Mouse (Mus musculus): ENCODE data around the gene Zfp428. TPM values are rescaled to one million over a fixed set of nuclear protein-coding genes. Genes with fewer than 3 reads are reported as not detected.
A peak's percentile ranks its signal among the peaks of the same experiment; 100 is the strongest.
"Not testable (repeated sequence)": the region's sequence is repeated elsewhere in the genome, so short reads cannot be mapped to it uniquely, and the experiment has no call there.

Zfp428 gene
- polyA plus RNA-seq, 1 experiment from 2014 or later = 26.0 TPM

GRCm38 (mm10) chr7:24520054-24520453 is 13.2 kb downstream of the Zfp428 start:
- H3K27me3 ChIP-seq (ENCODE audit: control insufficient read depth, insufficient read depth, low read length); H3K9ac ChIP-seq (ENCODE audit: low read depth, low read length); ATAC-seq (replicated peaks; ENCODE audit: insufficient number of reproducible peaks, low FRiP score, low TSS enrichment); H3K4me2 ChIP-seq; H3K4me3 ChIP-seq (ENCODE audit: low read depth, low read length); H3K27ac ChIP-seq (ENCODE audit: low read depth, low read length); H3K36me3 ChIP-seq (ENCODE audit: control insufficient read depth, insufficient read depth, low read length); H3K4me1 ChIP-seq (ENCODE audit: control insufficient read depth, insufficient read depth, low read length); H3K9me3 ChIP-seq (replicated peaks; ENCODE audit: control insufficient read depth, low read length): not testable (repeated sequence)
- 87% methylated on average over 9 of the region's 10 CpGs for WGBS (ENCODE audit: insufficient replicate concordance)

- Histone ChIP-seq H3K9ac (ENCODE audit: low read depth, low read length) (no peak overlapping the region), H3K4me1 (ENCODE audit: control insufficient read depth, insufficient read depth, low read length) (no peaks in the 10 kb centered on the region), H3K27me3 (ENCODE audit: control insufficient read depth, insufficient read depth, low read length) (no peaks in the 10 kb centered on the region), H3K36me3 (ENCODE audit: control insufficient read depth, insufficient read depth, low read length) (no peaks in the 10 kb centered on the region), H3K4me3 (ENCODE audit: low read depth, low read length) (no peak overlapping the region), H3K4me2 (no peak overlapping the region), H3K9me3 (replicated peaks; ENCODE audit: control insufficient read depth, low read length) (no peaks in the 10 kb centered on the region), H3K27ac (ENCODE audit: low read depth, low read length) (no peak overlapping the region)
- WGBS (ENCODE audit: insufficient replicate concordance) = 57% methylated on average over 5 of the region's 5 CpGs
- no peak for ATAC-seq (replicated peaks; ENCODE audit: insufficient number of reproducible peaks, low FRiP score, low TSS enrichment)
Measured at GRCm38 (mm10) chr7:24522805-24523204, 16.0 kb downstream of the Zfp428 start.

- Histone ChIP-seq H3K27ac (ENCODE audit: low read depth, low read length) (no peak overlapping the region), H3K4me1 (ENCODE audit: control insufficient read depth, insufficient read depth, low read length) (no peaks in the 10 kb centered on the region), H3K4me3 (ENCODE audit: low read depth, low read length) (no peak overlapping the region), H3K9me3 (replicated peaks; ENCODE audit: control insufficient read depth, low read length) (no peaks in the 10 kb centered on the region), H3K9ac (ENCODE audit: low read depth, low read length) (no peak overlapping the region), H3K27me3 (ENCODE audit: control insufficient read depth, insufficient read depth, low read length) (no peaks in the 10 kb centered on the region), H3K4me2 (no peak overlapping the region), H3K36me3 (ENCODE audit: control insufficient read depth, insufficient read depth, low read length) (no peaks in the 10 kb centered on the region)
- 85% methylated on average over 6 of the region's 6 CpGs for WGBS (ENCODE audit: insufficient replicate concordance)
- ATAC-seq (replicated peaks; ENCODE audit: insufficient number of reproducible peaks, low FRiP score, low TSS enrichment) = no peak
Measured at GRCm38 (mm10) chr7:24523723-24524122, 16.9 kb downstream of the Zfp428 start.

DNA sequence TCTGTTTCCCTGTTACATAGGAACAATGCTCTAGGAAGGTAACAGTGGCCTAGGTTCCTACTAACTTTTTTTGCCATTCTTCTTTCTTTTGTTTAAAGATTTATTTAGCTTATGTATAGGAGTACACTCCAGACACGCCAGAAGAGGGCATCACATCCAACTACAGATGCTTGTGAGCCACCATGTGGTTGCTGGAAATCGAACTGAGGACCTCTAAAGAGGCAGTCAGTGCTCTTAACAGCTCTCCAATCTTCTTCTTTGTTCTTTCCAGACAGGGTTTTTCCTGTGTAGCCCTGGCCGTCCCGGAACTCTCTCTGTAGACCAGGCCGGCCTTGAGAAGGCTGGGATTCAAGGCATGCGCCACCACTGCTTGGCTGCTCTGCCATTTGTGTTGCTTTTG is 18.2 kb downstream of the Zfp428 start:
- Histone ChIP-seq H3K4me3 (ENCODE audit: low read depth, low read length) (no peak overlapping the region), H3K27ac (ENCODE audit: low read depth, low read length) (no peak overlapping the region), H3K4me1 (ENCODE audit: control insufficient read depth, insufficient read depth, low read length) (peaks cover 5% of the 10 kb centered on the region; the same call in 1 of the 2 replicates), H3K9ac (ENCODE audit: low read depth, low read length) (no peak overlapping the region), H3K36me3 (ENCODE audit: control insufficient read depth, insufficient read depth, low read length) (no peaks in the 10 kb centered on the region), H3K9me3 (replicated peaks; ENCODE audit: control insufficient read depth, low read length) (no peaks in the 10 kb centered on the region), H3K27me3 (ENCODE audit: control insufficient read depth, insufficient read depth, low read length) (no peaks in the 10 kb centered on the region), H3K4me2 (no peak overlapping the region)
- no peak for ATAC-seq (replicated peaks; ENCODE audit: insufficient number of reproducible peaks, low FRiP score, low TSS enrichment)
- 76% methylated on average over 6 of the region's 6 CpGs for WGBS (ENCODE audit: insufficient replicate concordance)

DNA sequence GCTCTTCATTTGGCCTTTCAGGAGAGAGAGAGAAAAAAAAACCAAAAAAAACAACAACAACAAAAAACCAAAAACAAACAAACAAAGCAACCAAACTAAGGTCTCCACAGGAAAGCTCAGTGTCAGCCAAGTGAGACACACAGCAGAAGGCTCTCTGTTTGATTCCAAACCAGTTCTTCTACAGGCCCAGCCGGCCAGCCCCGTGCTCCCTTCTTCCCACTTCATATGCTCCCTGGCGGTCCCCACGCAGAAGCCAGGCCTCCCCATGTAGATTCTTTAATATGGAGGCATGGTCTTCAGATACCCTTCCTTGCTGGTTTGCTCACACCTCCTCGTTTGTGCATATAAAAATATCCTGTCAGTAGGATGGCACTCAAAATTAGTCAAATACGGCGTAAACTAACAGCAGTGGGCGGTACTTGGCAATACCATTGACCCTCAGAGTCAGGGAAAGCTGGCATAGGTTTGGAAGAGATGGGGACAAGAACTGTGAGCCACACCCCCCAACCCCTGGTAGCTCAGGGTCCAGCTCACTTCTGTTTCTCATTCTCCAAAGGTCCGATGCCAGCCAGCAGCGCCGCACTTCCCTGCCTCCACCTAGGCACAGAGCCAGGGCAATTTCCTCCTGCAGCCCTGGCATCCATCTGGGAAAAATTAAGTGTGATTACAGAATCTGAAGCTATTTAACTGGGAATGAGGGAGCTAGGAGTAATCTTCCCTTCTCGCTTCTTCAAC is 19.0 kb downstream of the Zfp428 start:
- Histone ChIP-seq H3K27ac (ENCODE audit: low read depth, low read length) (no peak overlapping the region), H3K9ac (ENCODE audit: low read depth, low read length) (no peak overlapping the region), H3K9me3 (replicated peaks; ENCODE audit: control insufficient read depth, low read length) (no peaks in the 10 kb centered on the region), H3K27me3 (ENCODE audit: control insufficient read depth, insufficient read depth, low read length) (no peaks in the 10 kb centered on the region), H3K36me3 (ENCODE audit: control insufficient read depth, insufficient read depth, low read length) (no peaks in the 10 kb centered on the region), H3K4me2 (no peak overlapping the region), H3K4me1 (ENCODE audit: control insufficient read depth, insufficient read depth, low read length) (peaks cover 5% of the 10 kb centered on the region; the same call in 1 of the 2 replicates), H3K4me3 (ENCODE audit: low read depth, low read length) (no peak overlapping the region)
- WGBS (ENCODE audit: insufficient replicate concordance) = 84% methylated on average over 12 of the region's 12 CpGs
- ATAC-seq (replicated peaks; ENCODE audit: insufficient number of reproducible peaks, low FRiP score, low TSS enrichment) = no peak

DNA sequence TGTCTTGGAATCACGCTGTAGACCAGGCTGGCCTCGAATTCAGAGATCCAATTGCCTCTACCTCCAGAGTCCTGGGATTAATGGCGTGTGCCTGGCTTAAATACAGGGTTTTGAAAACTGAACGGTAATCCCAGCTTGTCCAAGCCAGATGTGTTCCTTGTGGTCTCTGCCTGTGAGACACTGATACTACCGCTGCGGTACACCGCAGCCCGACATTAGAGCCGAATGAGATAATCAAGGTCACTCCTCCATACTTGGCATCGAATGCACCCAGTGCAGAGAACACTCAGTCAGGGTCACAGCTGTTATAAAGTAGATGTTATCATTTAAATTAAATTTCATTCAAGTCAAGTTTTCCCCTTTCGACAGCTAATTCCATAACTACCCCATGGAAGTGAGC is 22.1 kb downstream of the Zfp428 start:
- no peaks in the 10 kb centered on the region for H3K9me3 ChIP-seq (replicated peaks; ENCODE audit: control insufficient read depth, low read length)
- H3K4me2 ChIP-seq = no peak overlapping the region
- no peak overlapping the region for H3K27ac ChIP-seq (ENCODE audit: low read depth, low read length)
- H3K4me1 ChIP-seq (ENCODE audit: control insufficient read depth, insufficient read depth, low read length) = peaks cover 18% of the 10 kb centered on the region
- H3K27me3 ChIP-seq (ENCODE audit: control insufficient read depth, insufficient read depth, low read length) = peaks cover 10% of the 10 kb centered on the region
- 90% methylated on average over 11 of the region's 11 CpGs for WGBS (ENCODE audit: insufficient replicate concordance)
- no peak overlapping the region for H3K4me3 ChIP-seq (ENCODE audit: low read depth, low read length)
- no peak overlapping the region for H3K9ac ChIP-seq (ENCODE audit: low read depth, low read length)
- peaks cover 4% of the 10 kb centered on the region; the same call in 1 of the 2 replicates for H3K36me3 ChIP-seq (ENCODE audit: control insufficient read depth, insufficient read depth, low read length)
- no peak for ATAC-seq (replicated peaks; ENCODE audit: insufficient number of reproducible peaks, low FRiP score, low TSS enrichment)

- H3K4me1 ChIP-seq (ENCODE audit: control insufficient read depth, insufficient read depth, low read length) = peaks cover 24% of the 10 kb centered on the region
- H3K9me3 ChIP-seq (replicated peaks; ENCODE audit: control insufficient read depth, low read length) = no peaks in the 10 kb centered on the region
- H3K27me3 ChIP-seq (ENCODE audit: control insufficient read depth, insufficient read depth, low read length) = peaks cover 15% of the 10 kb centered on the region
- H3K4me2 ChIP-seq = peak overlapping the region; percentile 99
- peak overlapping the region; percentile 71 for H3K4me3 ChIP-seq (ENCODE audit: low read depth, low read length)
- H3K36me3 ChIP-seq (ENCODE audit: control insufficient read depth, insufficient read depth, low read length) = peaks cover 9% of the 10 kb centered on the region
- no peak for ATAC-seq (replicated peaks; ENCODE audit: insufficient number of reproducible peaks, low FRiP score, low TSS enrichment)
- 57% methylated on average over 11 of the region's 11 CpGs for WGBS (ENCODE audit: insufficient replicate concordance)
- H3K27ac ChIP-seq (ENCODE audit: low read depth, low read length) = peak overlapping the region; percentile 92; the same call in 1 of the 2 replicates
- peak overlapping the region; percentile 90 for H3K9ac ChIP-seq (ENCODE audit: low read depth, low read length)
Measured at GRCm38 (mm10) chr7:24529580-24529979, 22.8 kb downstream of the Zfp428 start.

GRCm38 (mm10) chr7:24530062-24530931 is 23.5 kb downstream of the Zfp428 start, which contains the start of gene Irgq:
TSS of gene Irgq (plus strand) at chr7:24530689.
- Histone ChIP-seq H3K4me2 (peak within 1 kb of the TSS; percentile 99), H3K27me3 (ENCODE audit: control insufficient read depth, insufficient read depth, low read length) (peaks cover 15% of the 10 kb centered on the region), H3K4me1 (ENCODE audit: control insufficient read depth, insufficient read depth, low read length) (peaks cover 24% of the 10 kb centered on the region), H3K27ac (ENCODE audit: low read depth, low read length) (peak within 1 kb of the TSS; percentile 92), H3K9me3 (replicated peaks; ENCODE audit: control insufficient read depth, low read length) (no peaks in the 10 kb centered on the region), H3K4me3 (ENCODE audit: low read depth, low read length) (peak within 1 kb of the TSS; percentile 71), H3K9ac (ENCODE audit: low read depth, low read length) (peak within 1 kb of the TSS; percentile 90), H3K36me3 (ENCODE audit: control insufficient read depth, insufficient read depth, low read length) (peaks cover 13% of the 10 kb centered on the region)
- peak; percentile 84 for ATAC-seq (replicated peaks; ENCODE audit: insufficient number of reproducible peaks, low FRiP score, low TSS enrichment)
- under 1% methylated on average over 44 of the region's 44 CpGs for WGBS (ENCODE audit: insufficient replicate concordance)

All from heart, embryonic 11.5 days (tissue).